Mouse (Mus musculus): ENCODE results near the gene Irf3. TPM values are rescaled to one million over a fixed set of nuclear protein-coding genes. Genes with fewer than 3 reads are reported as not detected.

Gene Irf3
- polyA plus RNA-seq, 1 experiment from 2014 or later, result 89.5 TPM

DNA sequence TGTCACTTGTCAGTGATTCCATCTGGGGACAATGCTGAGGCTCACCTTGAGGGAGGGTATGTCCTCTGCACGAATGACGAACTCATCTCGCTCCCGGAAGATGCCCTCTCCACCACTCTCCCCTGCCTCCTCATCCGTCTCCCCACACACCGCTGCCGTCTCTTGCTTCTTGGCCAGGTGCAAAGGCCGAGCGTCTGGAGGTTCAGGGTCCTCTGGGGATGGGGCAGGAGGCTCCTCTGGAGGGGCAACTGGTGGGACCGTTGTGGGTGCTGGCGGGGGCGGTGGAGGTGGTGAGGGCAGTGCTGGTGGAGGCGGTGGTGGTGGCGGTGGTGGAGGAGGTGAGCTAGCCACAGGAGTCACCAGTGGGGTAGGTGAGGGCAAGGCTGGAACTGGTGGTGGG is 45.9 kb downstream of the Irf3 start:
- no peaks in the 10 kb centered on the region for H3K4me1 ChIP-seq
- H3K4me2 ChIP-seq, result no peak overlapping the region
- no peak overlapping the region for H3K4me3 ChIP-seq (replicated peaks)
- H3K27me3 ChIP-seq (replicated peaks), result no peaks in the 10 kb centered on the region
- no peak for ATAC-seq (ENCODE audit: insufficient read depth, low FRiP score, low read depth)
- H3K9ac ChIP-seq, result no peak overlapping the region
- no peaks in the 10 kb centered on the region for H3K9me3 ChIP-seq
- H3K27ac ChIP-seq, result no peak overlapping the region
- peaks cover 72% of the 10 kb centered on the region for H3K36me3 ChIP-seq
- 93% methylated on average over 14 of the region's 14 CpGs for WGBS

DNA sequence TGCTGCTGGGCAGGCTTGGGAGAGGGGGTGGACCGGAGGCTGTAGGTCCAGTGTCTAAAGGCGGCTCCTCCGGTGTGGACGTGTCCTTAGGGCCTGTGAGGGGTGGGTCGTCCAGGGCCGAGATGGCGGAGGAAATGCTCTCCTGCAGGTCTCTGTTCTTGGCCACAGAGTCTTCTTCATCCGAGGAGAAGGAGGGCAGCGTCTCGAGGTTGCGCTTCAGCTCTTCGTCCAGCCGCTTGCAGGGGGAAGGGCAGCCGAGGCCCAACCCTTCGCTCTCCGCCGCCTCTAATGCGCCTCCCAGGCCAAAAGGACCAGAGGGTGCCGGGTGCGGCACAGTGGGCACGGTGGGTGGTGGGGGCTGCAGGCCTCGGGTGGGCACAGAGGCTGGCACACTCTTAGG is 48.3 kb downstream of the Irf3 start:
- no peak overlapping the region for H3K9ac ChIP-seq
- H3K36me3 ChIP-seq, result peaks cover 79% of the 10 kb centered on the region
- ATAC-seq (ENCODE audit: insufficient read depth, low FRiP score, low read depth), result no peak
- WGBS, result 90% methylated on average over 22 of the region's 22 CpGs
- H3K4me3 ChIP-seq (replicated peaks), result no peak overlapping the region
- H3K27me3 ChIP-seq (replicated peaks), result no peaks in the 10 kb centered on the region
- no peak overlapping the region for H3K4me2 ChIP-seq
- no peaks in the 10 kb centered on the region for H3K9me3 ChIP-seq
- 0 out of 2 replicates have a peak, but pooled peaks cover 2% of the 10 kb centered on the region for H3K4me1 ChIP-seq
- H3K27ac ChIP-seq, result no peak overlapping the region

GRCm38 (mm10) chr7:45046853-45047350 is 49.5 kb downstream of the Irf3 start:
- WGBS, result 94% methylated on average over 26 of the region's 26 CpGs
- ATAC-seq (ENCODE audit: insufficient read depth, low FRiP score, low read depth), result no peak
- Histone ChIP-seq H3K36me3 (peaks cover 75% of the 10 kb centered on the region), H3K4me3 (replicated peaks) (no peak overlapping the region), H3K4me2 (no peak overlapping the region), H3K9me3 (no peaks in the 10 kb centered on the region), H3K27ac (no peak overlapping the region), H3K27me3 (replicated peaks) (no peaks in the 10 kb centered on the region), H3K9ac (no peak overlapping the region), H3K4me1 (peaks cover 12% of the 10 kb centered on the region)

- Histone ChIP-seq H3K36me3 (peaks cover 75% of the 10 kb centered on the region), H3K9me3 (no peaks in the 10 kb centered on the region), H3K4me1 (peaks cover 17% of the 10 kb centered on the region), H3K27ac (no peak overlapping the region), H3K4me2 (no peak overlapping the region), H3K9ac (no peak overlapping the region), H3K4me3 (replicated peaks) (no peak overlapping the region), H3K27me3 (replicated peaks) (no peaks in the 10 kb centered on the region)
- no peak for ATAC-seq (ENCODE audit: insufficient read depth, low FRiP score, low read depth)
- WGBS, result 93% methylated on average over 14 of the region's 14 CpGs
Measured at GRCm38 (mm10) chr7:45047491-45047890, 50.0 kb downstream of the Irf3 start.

- Histone ChIP-seq H3K4me3 (replicated peaks) (no peak overlapping the region), H3K4me1 (peaks cover 17% of the 10 kb centered on the region), H3K9me3 (no peaks in the 10 kb centered on the region), H3K9ac (no peak overlapping the region), H3K36me3 (peaks cover 67% of the 10 kb centered on the region), H3K4me2 (no peak overlapping the region), H3K27me3 (replicated peaks) (no peaks in the 10 kb centered on the region), H3K27ac (no peak overlapping the region)
- WGBS, result 92% methylated on average over 36 of the region's 38 CpGs
- ATAC-seq (ENCODE audit: insufficient read depth, low FRiP score, low read depth), result no peak
Measured at GRCm38 (mm10) chr7:45048001-45048890, 50.8 kb downstream of the Irf3 start.

- H3K36me3 ChIP-seq, result peaks cover 60% of the 10 kb centered on the region
- no peak for ATAC-seq (ENCODE audit: insufficient read depth, low FRiP score, low read depth)
Measured at GRCm38 (mm10) chr7:45048923-45049657, 51.6 kb downstream of the Irf3 start.

DNA sequence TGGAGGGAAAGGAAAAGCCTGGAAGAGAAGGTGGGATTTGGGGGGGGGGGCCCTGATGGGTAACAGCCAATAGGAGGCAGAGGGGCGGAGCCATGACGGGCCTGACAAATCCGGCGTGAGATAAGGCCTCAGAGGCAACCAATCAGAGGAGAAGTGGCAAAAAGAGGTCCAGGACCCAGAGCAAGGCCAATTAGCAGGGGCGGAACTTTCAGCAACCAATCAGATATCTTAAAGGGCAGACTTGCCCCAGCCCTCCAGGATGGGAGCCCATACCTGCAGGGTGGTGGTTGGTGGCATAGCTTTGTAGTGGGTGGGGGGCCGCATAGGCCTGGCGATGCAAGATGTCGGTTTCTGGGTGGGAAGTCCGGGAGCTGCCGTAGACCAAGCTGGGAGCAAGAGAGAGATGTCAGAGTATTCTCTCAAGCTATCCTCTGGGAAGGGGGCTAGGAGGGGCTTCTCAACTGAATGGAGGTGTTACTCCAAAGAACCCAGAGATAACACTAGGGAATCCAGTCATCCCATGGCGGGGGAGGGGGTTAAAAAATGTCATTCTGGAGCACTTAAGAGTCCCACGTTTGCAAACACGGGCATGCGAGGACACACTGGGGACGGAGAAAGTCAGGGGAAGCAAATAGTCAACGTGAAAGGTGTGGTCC is 53.6 kb downstream of the Irf3 start:
- H3K4me1 ChIP-seq, result peaks cover 17% of the 10 kb centered on the region
- ATAC-seq (ENCODE audit: insufficient read depth, low FRiP score, low read depth), result peak; percentile 12
- H3K4me2 ChIP-seq, result peak overlapping the region; percentile 94
- H3K9me3 ChIP-seq, result no peaks in the 10 kb centered on the region
- peak overlapping the region; percentile 82 for H3K4me3 ChIP-seq (replicated peaks)
- 8% methylated on average over 16 of the region's 16 CpGs for WGBS
- H3K27me3 ChIP-seq (replicated peaks), result no peaks in the 10 kb centered on the region
- no peak overlapping the region for H3K9ac ChIP-seq
- H3K27ac ChIP-seq, result peak overlapping the region; percentile 100; the same call in 1 of the 2 replicates
- H3K36me3 ChIP-seq, result peaks cover 43% of the 10 kb centered on the region

More at GRCm38 (mm10) chr7:45048923-45049657, 51.6 kb downstream of the Irf3 start:
- WGBS, result 92% methylated on average over 23 of the region's 23 CpGs
- Histone ChIP-seq H3K27ac (no peak overlapping the region), H3K27me3 (replicated peaks) (no peaks in the 10 kb centered on the region), H3K9me3 (no peaks in the 10 kb centered on the region), H3K4me3 (replicated peaks) (no peak overlapping the region), H3K4me1 (peaks cover 17% of the 10 kb centered on the region), H3K9ac (no peak overlapping the region), H3K4me2 (no peak overlapping the region)

GRCm38 (mm10) chr7:45051601-45051974 is 54.1 kb downstream of the Irf3 start:
- ATAC-seq (ENCODE audit: insufficient read depth, low FRiP score, low read depth), result no peak
- H3K36me3 ChIP-seq, result peaks cover 38% of the 10 kb centered on the region

More at GRCm38 (mm10) chr7:45051601-45051974, 54.1 kb downstream of the Irf3 start:
- Histone ChIP-seq H3K4me2 (peak overlapping the region; percentile 94), H3K9ac (peak overlapping the region; percentile 70), H3K27ac (peak overlapping the region; percentile 100), H3K4me1 (peaks cover 17% of the 10 kb centered on the region), H3K4me3 (replicated peaks) (peak overlapping the region; percentile 82), H3K9me3 (no peaks in the 10 kb centered on the region), H3K27me3 (replicated peaks) (no peaks in the 10 kb centered on the region)
- 3% methylated on average over 13 of the region's 13 CpGs for WGBS

Small RNAs within 50 kb of the gene (microRNA-seq; reads per million reads assigned to microRNA genes)
- gene Mir7054, result 0.77 reads per million

Other genes starting within 250 kb of the Irf3 start
- gene Vrk3, start 249.2 kb upstream of the Irf3 start, polyA plus RNA-seq (2015; fragmentation: Nextera tagmentation; extraction: Ambion mirVana), result 32.5 and 33.2 TPM in 2 replicates
- 2.1 and 2.3 TPM in 2 replicates for gene Zfp473, start 246.6 kb upstream of the Irf3 start, polyA plus RNA-seq (2015; fragmentation: Nextera tagmentation; extraction: Ambion mirVana)
- 79.3 and 79.8 TPM in 2 replicates for gene Nup62, start 181.6 kb upstream of the Irf3 start, polyA plus RNA-seq (2015; fragmentation: Nextera tagmentation; extraction: Ambion mirVana)
- gene Il4i1, start 181.3 kb upstream of the Irf3 start, polyA plus RNA-seq (2015; fragmentation: Nextera tagmentation; extraction: Ambion mirVana), result 1.3 and 1.4 TPM in 2 replicates
- gene Atf5, start 181.0 kb upstream of the Irf3 start, polyA plus RNA-seq (2015; fragmentation: Nextera tagmentation; extraction: Ambion mirVana), result 5.3 and 6.4 TPM in 2 replicates
- gene Akt1s1, start 148.7 kb upstream of the Irf3 start, polyA plus RNA-seq (2015; fragmentation: Nextera tagmentation; extraction: Ambion mirVana), result 110 and 112 TPM in 2 replicates
- 64.5 and 72.0 TPM in 2 replicates for gene Tbc1d17, start 148.6 kb upstream of the Irf3 start, polyA plus RNA-seq (2015; fragmentation: Nextera tagmentation; extraction: Ambion mirVana)
- gene Pnkp, start 140.5 kb upstream of the Irf3 start, polyA plus RNA-seq (2015; fragmentation: Nextera tagmentation; extraction: Ambion mirVana), result 25.5 and 32.7 TPM in 2 replicates
- gene Ptov1, start 127.9 kb upstream of the Irf3 start, polyA plus RNA-seq (2015; fragmentation: Nextera tagmentation; extraction: Ambion mirVana), result 291 and 320 TPM in 2 replicates
- 88.7 and 91.0 TPM in 2 replicates for gene Med25, start 104.9 kb upstream of the Irf3 start, polyA plus RNA-seq (2015; fragmentation: Nextera tagmentation; extraction: Ambion mirVana)
- 22.2 and 24.2 TPM in 2 replicates for gene Fuz, start 101.6 kb upstream of the Irf3 start, polyA plus RNA-seq (2015; fragmentation: Nextera tagmentation; extraction: Ambion mirVana)
- 61.5 and 61.6 TPM in 2 replicates for gene Ap2a1, start 68.2 kb upstream of the Irf3 start, polyA plus RNA-seq (2015; fragmentation: Nextera tagmentation; extraction: Ambion mirVana)
- 0.09 and 0.14 TPM in 2 replicates for gene Tsks, start 54.4 kb upstream of the Irf3 start, polyA plus RNA-seq (2015; fragmentation: Nextera tagmentation; extraction: Ambion mirVana)
- gene Cpt1c, start 22.8 kb upstream of the Irf3 start, polyA plus RNA-seq (2015; fragmentation: Nextera tagmentation; extraction: Ambion mirVana), result 19.3 and 19.4 TPM in 2 replicates
- 396 and 430 TPM in 2 replicates for gene Prmt1, start 11.1 kb upstream of the Irf3 start, polyA plus RNA-seq (2015; fragmentation: Nextera tagmentation; extraction: Ambion mirVana)
- gene Bcl2l12, start 1.1 kb downstream of the Irf3 start, polyA plus RNA-seq (2015; fragmentation: Nextera tagmentation; extraction: Ambion mirVana), result 47.3 and 47.7 TPM in 2 replicates
- 32.4 and 39.3 TPM in 2 replicates for gene Scaf1, start 18.7 kb downstream of the Irf3 start, polyA plus RNA-seq (2015; fragmentation: Nextera tagmentation; extraction: Ambion mirVana)
- 58.0 and 59.8 TPM in 2 replicates for gene Rras, start 20.3 kb downstream of the Irf3 start, polyA plus RNA-seq (2015; fragmentation: Nextera tagmentation; extraction: Ambion mirVana)
- gene Prr12, start 55.2 kb downstream of the Irf3 start, polyA plus RNA-seq (2015; fragmentation: Nextera tagmentation; extraction: Ambion mirVana), result 9.1 and 9.6 TPM in 2 replicates
- 52.8 and 55.5 TPM in 2 replicates for gene Nosip, start 64.8 kb downstream of the Irf3 start, polyA plus RNA-seq (2015; fragmentation: Nextera tagmentation; extraction: Ambion mirVana)
- gene Prrg2, start 65.0 kb downstream of the Irf3 start, polyA plus RNA-seq (2015; fragmentation: Nextera tagmentation; extraction: Ambion mirVana), result 20.5 and 24.7 TPM in 2 replicates
- 320 and 325 TPM in 2 replicates for gene Rcn3, start 94.6 kb downstream of the Irf3 start, polyA plus RNA-seq (2015; fragmentation: Nextera tagmentation; extraction: Ambion mirVana)
- 92.1 and 94.1 TPM in 2 replicates for gene Fcgrt, start 106.2 kb downstream of the Irf3 start, polyA plus RNA-seq (2015; fragmentation: Nextera tagmentation; extraction: Ambion mirVana)
- gene Rps11, start 126.8 kb downstream of the Irf3 start, polyA plus RNA-seq (2015; fragmentation: Nextera tagmentation; extraction: Ambion mirVana), result 1,420 and 1,462 TPM in 2 replicates
- 1,296 and 1,308 TPM in 2 replicates for gene Rpl13a, start 131.1 kb downstream of the Irf3 start, polyA plus RNA-seq (2015; fragmentation: Nextera tagmentation; extraction: Ambion mirVana)
- 0.42 TPM in 1 of 2 replicates, not detected in the other for gene Gm45713, start 138.6 kb downstream of the Irf3 start, polyA plus RNA-seq (2015; fragmentation: Nextera tagmentation; extraction: Ambion mirVana)
- 2.2 and 2.5 TPM in 2 replicates for gene Flt3l, start 138.8 kb downstream of the Irf3 start, polyA plus RNA-seq (2015; fragmentation: Nextera tagmentation; extraction: Ambion mirVana)
- 80.3 and 90.0 TPM in 2 replicates for gene Pih1d1, start 156.7 kb downstream of the Irf3 start, polyA plus RNA-seq (2015; fragmentation: Nextera tagmentation; extraction: Ambion mirVana)
- gene Aldh16a1, start 156.9 kb downstream of the Irf3 start, polyA plus RNA-seq (2015; fragmentation: Nextera tagmentation; extraction: Ambion mirVana), result 49.3 and 58.7 TPM in 2 replicates
- gene Slc17a7, start 166.3 kb downstream of the Irf3 start, polyA plus RNA-seq (2015; fragmentation: Nextera tagmentation; extraction: Ambion mirVana), result 0.13 TPM in 1 of 2 replicates, not detected in the other
- not detected in 2 replicates for gene Gfy, start 181.9 kb downstream of the Irf3 start, polyA plus RNA-seq (2015; fragmentation: Nextera tagmentation; extraction: Ambion mirVana)
- gene Pth2, start 183.3 kb downstream of the Irf3 start, polyA plus RNA-seq (2015; fragmentation: Nextera tagmentation; extraction: Ambion mirVana), result not detected in 2 replicates
- 0.55 and 0.64 TPM in 2 replicates for gene Ccdc155, start 207.2 kb downstream of the Irf3 start, polyA plus RNA-seq (2015; fragmentation: Nextera tagmentation; extraction: Ambion mirVana)
- gene Dkkl1, start 214.5 kb downstream of the Irf3 start, polyA plus RNA-seq (2015; fragmentation: Nextera tagmentation; extraction: Ambion mirVana), result 1.1 and 1.4 TPM in 2 replicates
- 123 and 141 TPM in 2 replicates for gene Tead2, start 218.1 kb downstream of the Irf3 start, polyA plus RNA-seq (2015; fragmentation: Nextera tagmentation; extraction: Ambion mirVana)
- gene Cd37, start 241.5 kb downstream of the Irf3 start, polyA plus RNA-seq (2015; fragmentation: Nextera tagmentation; extraction: Ambion mirVana), result 4.2 and 7.1 TPM in 2 replicates
- not detected in 2 replicates for gene Slc6a16, start 243.4 kb downstream of the Irf3 start, polyA plus RNA-seq (2015; fragmentation: Nextera tagmentation; extraction: Ambion mirVana)

All from stomach, embryonic 15.5 days (tissue).